Mouse (Mus musculus): Measurements from ENCODE around the gene Pp2d1.
A peak's percentile ranks its signal among the peaks of the same experiment; 100 is the strongest.

Gene Pp2d1

GRCm38 (mm10) chr17:53478858-53479603, 60.2 kb downstream of the Pp2d1 start, which contains the start of gene Rab5a:
TSS of gene Rab5a (plus strand) at chr17:53479234.
- peak; percentile 98 to 99 for DNase-seq

GRCm38 (mm10) chr17:53478066-53478857, 61.0 kb downstream of the Pp2d1 start:
- no peak for DNase-seq

GRCm38 (mm10) chr17:53468697-53469096, 70.6 kb downstream of the Pp2d1 start:
- no peak for DNase-seq

- no peak for DNase-seq
These were observed 73.7 kb downstream of the Pp2d1 start for GRCm38 (mm10) chr17:53465569-53465968.

GRCm38 (mm10) chr17:53463496-53463840, 75.8 kb downstream of the Pp2d1 start:
- no peak for DNase-seq

GRCm38 (mm10) chr17:53462603-53463495, 76.4 kb downstream of the Pp2d1 start, which contains the start of gene Efhb:
TSS of gene Efhb (minus strand) at chr17:53463321.
- DNase-seq: peak; percentile 43 to 62

Data from thymus, adult 18-20 months (tissue).